Mouse (Mus musculus) CD8-positive naive resting alpha-beta T cell, adult 57 days (primary cell): ENCODE data around the gene Ebf4. TPM values are rescaled to one million over a fixed set of nuclear protein-coding genes. Genes with fewer than 3 reads are reported as not detected.

Experiments used
- total RNA-seq: library from RNA; stranded (reverse); gene quantifications from one replicate; pipeline ENCODE4 v1.2.4, GENCODE M21; 2023

Gene Ebf4
- total RNA-seq: not detected

DNA sequence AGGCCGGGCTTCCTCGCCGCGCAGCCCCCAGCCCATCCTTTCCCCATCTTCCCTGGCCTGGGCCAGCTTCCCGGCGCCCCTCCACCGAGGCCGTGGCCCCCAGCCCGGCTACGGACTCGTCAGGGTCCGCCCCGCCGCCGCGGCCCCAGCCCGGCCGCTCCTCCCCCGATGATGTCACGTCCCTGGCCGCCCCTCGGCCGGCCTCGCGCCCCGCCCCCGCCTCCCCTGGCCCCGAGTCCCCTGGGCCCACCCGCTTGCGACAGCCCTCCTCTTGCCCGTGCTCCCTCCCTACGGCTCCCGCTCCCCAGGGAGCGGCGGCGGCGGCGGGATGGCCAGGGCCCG is at the start of gene Ebf4:
TSS of gene Ebf4 (plus strand) at position 234 of the 342 bp plus-strand sequence.

DNA sequence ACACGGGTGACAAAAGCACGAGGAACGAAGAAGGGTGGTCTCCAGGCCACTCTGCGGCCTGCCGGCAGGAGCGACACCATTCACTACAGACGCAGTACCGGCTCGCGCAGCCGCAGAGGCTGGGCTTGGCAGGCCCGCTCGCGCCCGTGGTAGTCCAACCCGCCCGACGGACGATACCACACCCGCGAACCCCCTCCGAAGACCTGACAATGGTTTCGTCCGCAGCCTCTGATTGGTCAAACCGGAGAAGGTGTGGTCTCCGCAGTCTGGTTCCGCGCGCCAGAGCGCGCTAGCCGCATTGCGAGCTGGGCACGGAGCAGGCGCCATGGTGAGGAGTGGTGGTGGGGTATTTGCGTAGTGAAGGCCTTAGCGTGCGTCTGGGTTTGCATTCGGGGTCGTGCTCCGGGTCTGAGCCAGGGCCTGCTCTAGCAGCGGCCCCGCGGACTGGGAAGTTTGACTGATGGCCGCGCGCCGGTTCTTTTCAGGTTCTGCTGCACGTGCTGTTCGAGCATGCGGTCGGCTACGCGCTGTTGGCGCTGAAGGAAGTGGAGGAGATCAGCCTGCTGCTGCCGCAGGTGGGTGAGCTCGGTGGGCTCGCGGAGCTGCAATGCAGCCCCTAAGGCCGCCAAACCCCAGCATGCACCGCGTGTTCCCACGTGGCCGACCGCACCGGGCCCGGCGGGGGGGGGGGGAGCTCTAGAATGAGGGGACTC is 20.7 kb upstream of the Ebf4 start, which contains the start of gene Nop56:
TSS of gene Nop56 (plus strand) at position 282 of the 713 bp plus-strand sequence.

DNA sequence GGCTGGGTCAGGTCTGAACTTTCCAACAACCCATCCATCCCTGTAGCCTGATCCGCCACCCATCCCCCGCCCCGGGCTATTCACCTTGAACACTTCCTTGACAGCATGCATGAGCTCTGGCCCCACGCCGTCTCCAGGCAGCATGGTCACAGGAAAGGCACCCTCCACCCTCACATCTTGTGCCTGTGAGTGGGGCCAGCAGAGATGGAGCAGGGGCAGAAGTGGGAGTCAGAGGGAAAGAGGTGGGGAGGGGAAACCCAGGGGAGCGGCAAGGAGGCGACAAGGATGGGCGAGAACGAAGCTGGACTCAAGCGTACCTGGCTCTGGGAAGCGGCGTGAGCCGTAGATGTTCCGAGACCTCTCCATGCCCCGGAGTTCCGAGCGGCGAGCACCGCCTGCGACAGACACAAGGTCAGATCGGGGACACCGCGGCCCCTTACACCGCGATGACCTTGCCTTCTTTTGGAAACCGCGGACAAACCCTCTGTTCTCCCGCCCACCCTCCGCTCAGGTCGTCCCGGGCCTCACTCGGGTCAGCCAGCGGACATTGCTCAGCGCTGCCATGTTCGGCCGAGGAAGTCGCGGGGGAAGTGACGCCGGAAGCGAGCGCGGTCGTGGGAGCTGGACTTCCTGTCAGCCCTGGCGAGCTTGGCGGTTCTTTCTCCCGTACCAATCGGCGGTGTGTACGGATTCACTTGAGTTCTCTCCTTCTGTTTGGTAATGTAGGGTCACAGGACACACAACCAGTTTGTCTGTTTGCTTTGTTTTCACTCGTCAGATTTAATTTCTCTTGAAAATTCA is 10.9 kb upstream of the Ebf4 start, which contains the start of gene Idh3b:
TSS of gene Idh3b (minus strand) at position 694 of the 801 bp plus-strand sequence.

DNA sequence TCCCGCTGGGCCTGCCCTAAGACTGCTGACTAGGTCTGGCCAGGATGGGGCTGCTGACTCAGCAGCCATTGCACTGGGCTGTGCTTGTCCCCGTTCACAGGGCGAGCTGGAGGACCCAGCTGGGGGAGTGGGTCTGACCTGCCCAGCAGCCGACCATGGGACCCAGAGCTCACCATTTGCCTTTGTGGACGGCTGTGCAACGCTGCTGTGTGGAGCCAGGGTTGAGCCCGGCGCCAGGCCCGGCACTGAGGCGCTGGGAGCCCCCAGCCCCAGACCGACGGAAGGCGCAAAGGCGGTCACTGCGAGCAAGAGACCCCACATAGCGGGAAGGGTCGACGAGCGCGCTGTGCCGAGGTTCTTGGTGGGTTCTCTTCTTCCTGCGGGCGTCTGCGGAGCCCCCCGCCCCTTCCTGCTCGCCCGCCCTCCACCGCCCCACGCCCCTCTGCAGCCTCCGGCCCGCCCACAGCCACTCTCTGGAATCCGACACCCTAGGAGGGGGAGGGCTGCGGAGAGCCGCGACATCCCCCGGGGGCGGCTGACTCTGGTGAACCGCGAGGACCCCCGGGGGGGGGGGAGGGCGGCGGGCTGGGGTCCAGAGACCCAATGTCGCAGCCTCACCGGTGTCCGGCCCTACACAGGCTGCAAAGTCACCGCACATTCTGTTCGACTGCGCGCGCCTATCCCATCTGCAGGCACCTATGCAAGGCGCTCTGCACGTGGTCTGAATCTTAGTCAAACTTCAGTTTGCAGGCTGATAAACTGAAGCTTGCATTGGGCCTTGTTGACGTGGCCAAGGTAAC is 102.4 kb downstream of the Ebf4 start, which contains the start of gene Cpxm1:
TSS of gene Cpxm1 (minus strand) at position 389 of the 800 bp plus-strand sequence.

DNA sequence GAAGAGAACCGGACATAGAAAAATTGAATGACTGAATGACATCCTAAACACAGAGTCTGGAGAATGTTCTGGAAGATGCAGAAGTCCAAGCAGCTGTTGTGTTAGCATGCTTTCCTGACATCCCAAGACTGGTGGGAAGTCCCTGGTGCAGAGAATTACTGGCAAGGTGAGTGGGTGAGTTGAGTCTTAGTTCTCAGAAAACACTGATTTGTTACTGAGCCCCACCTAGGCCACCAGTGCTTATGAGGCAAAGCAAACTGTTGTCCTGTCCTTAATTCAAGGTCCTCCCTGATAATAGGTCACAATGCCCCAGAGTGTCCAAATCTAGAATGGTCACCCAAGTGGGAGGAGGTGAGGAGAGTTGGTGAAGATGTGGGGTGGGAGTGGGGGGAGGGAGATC is 110.0 kb downstream of the Ebf4 start, which contains the start of the genes Gm28372 and 1700020A23Rik:
TSS of gene Gm28372 (plus strand) at position 301 of the 400 bp plus-strand sequence.
TSS of gene 1700020A23Rik (plus strand) at position 321 of the 400 bp plus-strand sequence.

DNA sequence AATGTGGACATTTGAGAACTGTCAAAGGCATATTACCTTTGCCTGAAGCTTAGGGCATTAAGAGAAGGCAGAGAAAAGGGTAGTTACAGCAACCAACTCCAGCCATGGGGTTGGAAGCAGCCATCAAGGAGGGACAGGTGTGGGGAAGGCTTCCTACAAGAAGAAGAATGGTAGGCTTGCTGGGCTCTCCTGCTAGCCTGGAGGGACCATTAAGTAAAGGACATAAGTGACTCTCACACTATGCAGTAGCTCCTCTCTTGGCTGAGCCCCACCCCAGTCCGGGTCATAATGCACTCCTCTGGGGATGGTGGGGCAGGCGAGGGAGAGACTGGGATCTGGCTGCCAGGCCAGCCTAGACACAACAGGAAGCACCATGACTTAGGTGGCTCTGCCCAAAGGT is 111.2 kb downstream of the Ebf4 start, which contains the start of gene Tmem239:
TSS of gene Tmem239 (plus strand) at position 301 of the 400 bp plus-strand sequence.

Other genes with a start within 250 kb of the Ebf4 start
- gene Tgm6, start 182.8 kb upstream of the Ebf4 start, total RNA-seq: not detected
- gene Snrpb, start 115.8 kb upstream of the Ebf4 start, total RNA-seq: 184 TPM
- not detected for gene Tmc2, start 100.0 kb upstream of the Ebf4 start, total RNA-seq
- 404 TPM for gene Nop56, start 20.7 kb upstream of the Ebf4 start, total RNA-seq
- gene Idh3b, start 10.6 kb upstream of the Ebf4 start, total RNA-seq: 118 TPM
- gene Cpxm1, start 102.4 kb downstream of the Ebf4 start, total RNA-seq: 0.67 TPM
- not detected for gene Gm28372, start 110.1 kb downstream of the Ebf4 start, total RNA-seq
- gene 1700020A23Rik, start 110.1 kb downstream of the Ebf4 start, total RNA-seq: not detected
- not detected for gene Tmem239, start 111.3 kb downstream of the Ebf4 start, total RNA-seq
- 166 TPM for gene Vps16, start 129.2 kb downstream of the Ebf4 start, total RNA-seq
- gene Pced1a, start 129.5 kb downstream of the Ebf4 start, total RNA-seq: 25.7 TPM
- gene Ptpra, start 155.1 kb downstream of the Ebf4 start, total RNA-seq: 118 TPM